12 mouse cellular contexts compared by ENCODE assay signal in genomic region chr12:90027023-90027422, GRCm38 (mm10).
DNase-seq lines count a peak whose midpoint lies in the region; ATAC-seq and TF ChIP-seq lines count a peak whose summit lies in the region.
"Had no signal": no experiment of that assay in that cellular context is flagged by ENCODE, and none has a peak within 500 bp of the region (broad histone marks: within the 10 kb centered on the region; RNA-seq: fewer than 3 reads in every experiment).

No protein-coding gene starts in this region.

- no peak overlapping the region for H3K4me2 ChIP-seq in CH12.LX (ENCODE audit: insufficient read depth, low read depth, poor library complexity, severe bottlenecking)
- H3K4me2 ChIP-seq in embryonic facial prominence, embryonic 14.5 days (ENCODE audit: low read depth, low read length), result no peak overlapping the region
- no peak overlapping the region for H3K4me2 ChIP-seq in intestine, embryonic 15.5 days (replicated peaks)
- H3K4me2 ChIP-seq in liver, embryonic 11.5 days, result no peak overlapping the region
- H3K4me2 ChIP-seq: kidney, embryonic 15.5 days had no signal

- H3K27ac ChIP-seq in heart, embryonic 10.5 days, result no peak overlapping the region
- H3K27ac ChIP-seq in CH12.LX (ENCODE audit: insufficient read depth, low read depth), result no peak overlapping the region
- no peak overlapping the region for H3K27ac ChIP-seq in embryonic facial prominence, embryonic 14.5 days (replicated peaks; ENCODE audit: low read depth, low read length)
- H3K27ac ChIP-seq in intestine, embryonic 15.5 days, result no peak overlapping the region
- H3K27ac ChIP-seq in liver, embryonic 11.5 days (ENCODE audit: low read depth, low read length), result no peak overlapping the region
- H3K27ac ChIP-seq: heart, adult 2 months; kidney, embryonic 15.5 days had no signal

- dilution Hi-C loops in CH12.LX (cut with MboI; ENCODE audit: extremely low pct_ligation_motif_present, extremely low pct_unique_long_range_greater_than_20kb, low sequenced_read_pairs), result no loop called here

- no peak for TF ChIP-seq RAD21 in CH12.LX (IDR thresholded peaks at IDR 0.05; ENCODE audit: low read depth, low read length)

- no peak for TF ChIP-seq EP300 in CH12.LX (IDR thresholded peaks at IDR 0.05; ENCODE audit: low read length)

- WGBS in heart, embryonic 10.5 days, result 66% methylated on average over 3 of the region's 3 CpGs
- 40% methylated on average over 3 of the region's 3 CpGs for WGBS in embryonic facial prominence, embryonic 14.5 days
- 61% methylated on average over 3 of the region's 3 CpGs for WGBS in intestine, embryonic 15.5 days
- WGBS in liver, embryonic 11.5 days, result 53% methylated on average over 3 of the region's 3 CpGs

- in situ Hi-C loops in CH12.LX (cut with MboI; ENCODE audit: low pct_ligation_motif_present, low pct_unique_long_range_greater_than_20kb, low sequenced_read_pairs), result no loop called here

- H3K36me3 ChIP-seq in heart, embryonic 10.5 days, result no peaks in the 10 kb centered on the region
- no peaks in the 10 kb centered on the region for H3K36me3 ChIP-seq in CH12.LX (replicated peaks in 1 of 2; ENCODE audit: control insufficient read depth in 1 of 2, insufficient read depth in 1 of 2, low read length in 1 of 2)
- H3K36me3 ChIP-seq in embryonic facial prominence, embryonic 14.5 days (ENCODE audit: control insufficient read depth, insufficient read depth, low read length), result no peaks in the 10 kb centered on the region
- H3K36me3 ChIP-seq in intestine, embryonic 15.5 days, result no peaks in the 10 kb centered on the region
- no peaks in the 10 kb centered on the region for H3K36me3 ChIP-seq in liver, embryonic 11.5 days (ENCODE audit: control insufficient read depth, insufficient read depth, low read length)
- H3K36me3 ChIP-seq: kidney, embryonic 15.5 days had no signal

- ATAC-seq in embryonic facial prominence, embryonic 14.5 days (ENCODE audit: low read depth), result no peak
- ATAC-seq in intestine, embryonic 15.5 days, result no peak
- ATAC-seq in liver, embryonic 11.5 days (replicated peaks; ENCODE audit: low FRiP score), result no peak
- ATAC-seq: activated CD4-positive, CD25-positive, alpha-beta regulatory T cell, adult 4 months; lung, postnatal 0 days had no signal

- no peak for TF ChIP-seq POLR2A in CH12.LX (IDR thresholded peaks at IDR 0.05; ENCODE audit: low read depth, low read length)
- TF ChIP-seq POLR2A in brain, embryonic 14.5 days (IDR thresholded peaks at IDR 0.05; ENCODE audit: borderline replicate concordance, extremely low read depth, insufficient read depth, insufficient read length, poor library complexity, severe bottlenecking), result no peak

- no peaks in the 10 kb centered on the region for H3K27me3 ChIP-seq in heart, embryonic 10.5 days (ENCODE audit: insufficient read depth, poor library complexity, severe bottlenecking)
- no peaks in the 10 kb centered on the region for H3K27me3 ChIP-seq in CH12.LX (replicated peaks)
- no peaks in the 10 kb centered on the region for H3K27me3 ChIP-seq in embryonic facial prominence, embryonic 14.5 days (replicated peaks; ENCODE audit: control insufficient read depth, insufficient read depth, low read length)
- H3K27me3 ChIP-seq in intestine, embryonic 15.5 days (replicated peaks), result no peaks in the 10 kb centered on the region
- no peaks in the 10 kb centered on the region for H3K27me3 ChIP-seq in liver, embryonic 11.5 days (replicated peaks; ENCODE audit: control insufficient read depth, insufficient read depth, low read length)
- H3K27me3 ChIP-seq: kidney, embryonic 15.5 days had no signal

- H3K9ac ChIP-seq in CH12.LX (ENCODE audit: insufficient read depth, low read depth), result no peak overlapping the region
- no peak overlapping the region for H3K9ac ChIP-seq in embryonic facial prominence, embryonic 14.5 days (ENCODE audit: low read depth, low read length)
- H3K9ac ChIP-seq in intestine, embryonic 15.5 days, result no peak overlapping the region
- no peak overlapping the region for H3K9ac ChIP-seq in liver, embryonic 11.5 days (ENCODE audit: low read depth, low read length)
- H3K9ac ChIP-seq: kidney, embryonic 15.5 days had no signal

- intact Hi-C loops in heart, postnatal 10 days (cut with DNase I), result no loop called here

- H3K79me2 ChIP-seq in CH12.LX (replicated peaks; ENCODE audit: control insufficient read depth, extremely low read depth, insufficient read depth, poor library complexity, severe bottlenecking), result no peaks in the 10 kb centered on the region

- H3K4me1 ChIP-seq in heart, embryonic 10.5 days, result no peaks in the 10 kb centered on the region
- peaks cover 0 to 13% of the 10 kb centered on the region in 2 experiments; a peak in 1 of 4 replicates for H3K4me1 ChIP-seq in CH12.LX (ENCODE audit: control insufficient read depth in 1 of 2, insufficient read depth in 2 of 2)
- H3K4me1 ChIP-seq in embryonic facial prominence, embryonic 14.5 days (ENCODE audit: control insufficient read depth, insufficient read depth, low read length), result no peaks in the 10 kb centered on the region
- no peaks in the 10 kb centered on the region for H3K4me1 ChIP-seq in intestine, embryonic 15.5 days (replicated peaks)
- H3K4me1 ChIP-seq in liver, embryonic 11.5 days (replicated peaks; ENCODE audit: control insufficient read depth, insufficient read depth, low read length), result no peaks in the 10 kb centered on the region
- H3K4me1 ChIP-seq: kidney, embryonic 15.5 days had no signal

- H3K9me3 ChIP-seq in heart, embryonic 10.5 days, result no peaks in the 10 kb centered on the region
- peaks cover 1% of the 10 kb centered on the region for H3K9me3 ChIP-seq in CH12.LX (replicated peaks; ENCODE audit: low read length)
- H3K9me3 ChIP-seq in embryonic facial prominence, embryonic 14.5 days (ENCODE audit: control insufficient read depth, low read length), result no peaks in the 10 kb centered on the region
- no peaks in the 10 kb centered on the region for H3K9me3 ChIP-seq in intestine, embryonic 15.5 days
- H3K9me3 ChIP-seq in liver, embryonic 11.5 days (ENCODE audit: control insufficient read depth, low read length), result no peaks in the 10 kb centered on the region
- H3K9me3 ChIP-seq: kidney, embryonic 15.5 days had no signal

- TF ChIP-seq CTCF in CH12.LX (conservative IDR thresholded peaks at IDR 0.05 in 1 of 2, IDR thresholded peaks at IDR 0.05 in 1 of 2; ENCODE audit: low read depth in 2 of 2, low read length in 2 of 2), result no peak
- no peak for TF ChIP-seq CTCF in brain, embryonic 14.5 days (IDR thresholded peaks at IDR 0.05; ENCODE audit: borderline replicate concordance, extremely low read depth, insufficient read depth, insufficient read length)

- DNase-seq in heart, postnatal 10 days, result peak; percentile 14 to 31
- DNase-seq in heart, embryonic 10.5 days (ENCODE audit: low spot score), result no peak
- DNase-seq in CH12.LX (ENCODE audit: extremely low read depth), result peak; percentile 48
- peak; percentile 30 for DNase-seq in brain, embryonic 14.5 days (ENCODE audit: low read depth)
- peak; percentile 23 for DNase-seq in embryonic facial prominence, embryonic 14.5 days (ENCODE audit: low spot score)
- no peak for DNase-seq in urinary bladder, postnatal 14 days (ENCODE audit: low spot score)
- no peak for DNase-seq in liver, embryonic 11.5 days (ENCODE audit: low spot score)

- H3K4me3 ChIP-seq in heart, embryonic 10.5 days, result no peak overlapping the region
- H3K4me3 ChIP-seq in CH12.LX (replicated peaks in 1 of 3; ENCODE audit: low read depth in 2 of 3, low read length in 2 of 3, poor library complexity in 1 of 3), result no peak overlapping the region
- no peak overlapping the region for H3K4me3 ChIP-seq in embryonic facial prominence, embryonic 14.5 days (ENCODE audit: low read depth, low read length)
- no peak overlapping the region for H3K4me3 ChIP-seq in intestine, embryonic 15.5 days (replicated peaks)
- no peak overlapping the region for H3K4me3 ChIP-seq in liver, embryonic 11.5 days (ENCODE audit: low read depth, low read length)
- H3K4me3 ChIP-seq: heart, adult 2 months; kidney, embryonic 15.5 days had no signal

TF ChIP-seq in CH12.LX, 34 proteins besides CTCF, POLR2A, EP300 and RAD21:
- TF ChIP-seq MAFK (IDR thresholded peaks at IDR 0.05; ENCODE audit: insufficient replicate concordance, low read length) (no peak), TCF12 (IDR thresholded peaks at IDR 0.05; ENCODE audit: low read depth, low read length) (no peak), UBTF (IDR thresholded peaks at IDR 0.05; ENCODE audit: low read depth, low read length) (no peak), MEF2A (IDR thresholded peaks at IDR 0.05; ENCODE audit: borderline replicate concordance, low read depth, low read length) (no peak), ZC3H11A (IDR thresholded peaks at IDR 0.05; ENCODE audit: low read depth, low read length) (no peak), MYC (IDR thresholded peaks at IDR 0.05; ENCODE audit: low read depth, low read length) (no peak), RCOR1 (conservative IDR thresholded peaks at IDR 0.05; ENCODE audit: low read depth, low read length) (no peak), POLR2AphosphoS2 (IDR thresholded peaks at IDR 0.05; ENCODE audit: low read depth, low read length) (no peak), ZKSCAN1 (IDR thresholded peaks at IDR 0.05; ENCODE audit: borderline replicate concordance, low read depth, low read length) (no peak), HCFC1 (IDR thresholded peaks at IDR 0.05; ENCODE audit: low read depth, low read length) (no peak), SIN3A (IDR thresholded peaks at IDR 0.05; ENCODE audit: low read length) (no peak)

Comparison
In these comparisons a context has a peak if more than half of its experiments do, and no peak if none do; other contexts are left out.
1. DNase-seq: peak in heart, postnatal 10 days (2 of 2), CH12.LX (single experiment), brain, embryonic 14.5 days (single experiment) and embryonic facial prominence, embryonic 14.5 days (single experiment); none in heart, embryonic 10.5 days (single experiment), urinary bladder, postnatal 14 days (single experiment) and liver, embryonic 11.5 days (single experiment).